Mouse (Mus musculus) bone marrow macrophage, adult 2 months (primary cell): ENCODE measurements around the gene Psmb10. TPM values are rescaled to one million over a fixed set of nuclear protein-coding genes. Genes with fewer than 3 reads are reported as not detected.
A peak's percentile ranks its signal among the peaks of the same experiment; 100 is the strongest.

Source experiments
- H3K27ac ChIP-seq: 2 replicates; pipeline ENCODE4 v1.5.1; 2012; ENCODE audit warnings: low read depth, low read length; ENCODE audit not compliant: insufficient read depth
- H3K4me1 ChIP-seq: 2 replicates; pipeline ENCODE4 v1.6.1; 2012; ENCODE audit warnings: low read length; ENCODE audit not compliant: control insufficient read depth, insufficient read depth
- H3K4me3 ChIP-seq: 2 replicates; pipeline ENCODE4 v1.5.1; 2012; ENCODE audit warnings: mild to moderate bottlenecking, low read length, moderate library complexity; ENCODE audit not compliant: insufficient read depth
- CTCF ChIP-seq: IDR thresholded peaks from 2 replicates; pipeline ENCODE4 v1.5.1; 2012; ENCODE audit warnings: low read depth, mild to moderate bottlenecking, low read length, moderate library complexity
- POLR2A ChIP-seq: IDR thresholded peaks from 2 replicates; pipeline ENCODE4 v1.6.1; 2012; ENCODE audit warnings: mild to moderate bottlenecking, low read depth, low read length, borderline replicate concordance
- polyA plus RNA-seq: library from polyadenylated mRNA; stranded (reverse); fragments of >200 nt; gene quantifications from 2 replicates; pipeline ENCODE4 v1.2.4, GENCODE M21; 2012; ENCODE audit not compliant: missing spikeins, insufficient read depth, insufficient read length

Gene Psmb10
- polyA plus RNA-seq, 1 experiment, result 151 TPM

- peak overlapping the region; percentile 88 for H3K4me3 ChIP-seq
- TF ChIP-seq CTCF (no peak), POLR2A (no peak)
- no peak overlapping the region for H3K27ac ChIP-seq
- peaks cover 5% of the 10 kb centered on the region; the same call in 1 of the 2 replicates for H3K4me1 ChIP-seq
Observed at GRCm38 (mm10) chr8:105964506-105965265, 26.4 kb upstream of the Psmb10 start.

- Histone ChIP-seq H3K4me1 (peaks cover 15% of the 10 kb centered on the region), H3K4me3 (no peak overlapping the region), H3K27ac (no peak overlapping the region)
- TF ChIP-seq POLR2A (no peak), CTCF (no peak)
Observed at GRCm38 (mm10) chr8:105961536-105961935, 23.3 kb upstream of the Psmb10 start.

- no peak overlapping the region for H3K4me3 ChIP-seq
- H3K27ac ChIP-seq, result no peak overlapping the region
- H3K4me1 ChIP-seq, result peaks cover 15% of the 10 kb centered on the region
- TF ChIP-seq POLR2A, result no peak
- no peak for TF ChIP-seq CTCF
Observed at GRCm38 (mm10) chr8:105961101-105961500, 22.9 kb upstream of the Psmb10 start.

GRCm38 (mm10) chr8:105959350-105959749 is 21.1 kb upstream of the Psmb10 start:
- no peak overlapping the region for H3K4me3 ChIP-seq
- peaks cover 10% of the 10 kb centered on the region for H3K4me1 ChIP-seq
- no peak overlapping the region for H3K27ac ChIP-seq
- no peak for TF ChIP-seq POLR2A
- TF ChIP-seq CTCF, result no peak

GRCm38 (mm10) chr8:105957813-105958212 is 19.6 kb upstream of the Psmb10 start:
- no peak overlapping the region for H3K4me3 ChIP-seq
- TF ChIP-seq CTCF (no peak), POLR2A (no peak)

GRCm38 (mm10) chr8:105956556-105956955 is 18.3 kb upstream of the Psmb10 start:
- TF ChIP-seq POLR2A (no peak), CTCF (no peak)
- H3K4me3 ChIP-seq, result no peak overlapping the region
- H3K27ac ChIP-seq, result no peak overlapping the region
- peaks cover 10% of the 10 kb centered on the region for H3K4me1 ChIP-seq

More at GRCm38 (mm10) chr8:105957813-105958212, 19.6 kb upstream of the Psmb10 start:
- peaks cover 10% of the 10 kb centered on the region for H3K4me1 ChIP-seq
- H3K27ac ChIP-seq, result no peak overlapping the region

- Histone ChIP-seq H3K4me1 (no peaks in the 10 kb centered on the region), H3K4me3 (no peak overlapping the region), H3K27ac (no peak overlapping the region)
- TF ChIP-seq CTCF (no peak), POLR2A (no peak)
Observed at GRCm38 (mm10) chr8:105951057-105951659, 12.9 kb upstream of the Psmb10 start.

GRCm38 (mm10) chr8:105949350-105949749 is 11.1 kb upstream of the Psmb10 start:
- H3K4me3 ChIP-seq, result no peak overlapping the region
- H3K4me1 ChIP-seq, result no peaks in the 10 kb centered on the region
- TF ChIP-seq CTCF (no peak), POLR2A (no peak)
- no peak overlapping the region for H3K27ac ChIP-seq

- Histone ChIP-seq H3K27ac (no peak within 1 kb of the TSS), H3K4me3 (no peak within 1 kb of the TSS), H3K4me1 (peaks cover 6% of the 10 kb centered on the region)
- TF ChIP-seq POLR2A, result no peak
- TF ChIP-seq CTCF, result no peak
Observed at GRCm38 (mm10) chr8:105943321-105943739, 5.1 kb upstream of the Psmb10 start, which contains the start of gene Lcat. Gene Lcat, minus strand, starts transcription at chr8:105943382.

GRCm38 (mm10) chr8:105942542-105942941 is 4.3 kb upstream of the Psmb10 start:
- H3K4me3 ChIP-seq, result no peak overlapping the region
- H3K4me1 ChIP-seq, result peaks cover 6% of the 10 kb centered on the region
- TF ChIP-seq CTCF (no peak), POLR2A (no peak)
- H3K27ac ChIP-seq, result no peak overlapping the region
